Mouse (Mus musculus) brain, embryonic 14.5 days (tissue): Measurements from ENCODE around the gene Rabep1. TPM values are rescaled to one million over a fixed set of nuclear protein-coding genes. Genes with fewer than 3 reads are reported as not detected.
"Not testable (repeated sequence)": the region's sequence is repeated elsewhere in the genome, so short reads cannot be mapped to it uniquely, and the experiment has no call there.

ENCODE experiments used
- DNase-seq: peaks from one replicate; pipeline ENCODE4 v3.0.0-alpha.2; 2011; ENCODE audit warnings: low read depth
- CTCF ChIP-seq: fragments of 200-500 bp; IDR thresholded peaks from 2 replicates; pipeline ENCODE4 v1.5.1; 2012; ENCODE audit warnings: inconsistent platforms, mild to moderate bottlenecking, moderate library complexity, borderline replicate concordance; ENCODE audit not compliant: insufficient read depth, insufficient read length; ENCODE audit errors: extremely low read depth
- POLR2A ChIP-seq: fragments of 200-500 bp; IDR thresholded peaks from 2 replicates; pipeline ENCODE4 v1.6.1; 2012; ENCODE audit warnings: mild to moderate bottlenecking, inconsistent platforms, borderline replicate concordance; ENCODE audit not compliant: poor library complexity, insufficient read depth, insufficient read length, severe bottlenecking; ENCODE audit errors: extremely low read depth
- polyA plus RNA-seq: library from polyadenylated mRNA; depleted of rRNA; stranded (reverse); fragments of >200 nt; gene quantifications from 2 replicates; pipeline ENCODE4 v1.2.3, GENCODE M21; 2012

Rabep1 gene
- polyA plus RNA-seq, 1 experiment, result 33.9 TPM

- TF ChIP-seq POLR2A (no peak), CTCF (no peak)
- no peak for DNase-seq
Observed at GRCm38 (mm10) chr11:70838610-70839009, 6.0 kb upstream of the Rabep1 start.

DNA sequence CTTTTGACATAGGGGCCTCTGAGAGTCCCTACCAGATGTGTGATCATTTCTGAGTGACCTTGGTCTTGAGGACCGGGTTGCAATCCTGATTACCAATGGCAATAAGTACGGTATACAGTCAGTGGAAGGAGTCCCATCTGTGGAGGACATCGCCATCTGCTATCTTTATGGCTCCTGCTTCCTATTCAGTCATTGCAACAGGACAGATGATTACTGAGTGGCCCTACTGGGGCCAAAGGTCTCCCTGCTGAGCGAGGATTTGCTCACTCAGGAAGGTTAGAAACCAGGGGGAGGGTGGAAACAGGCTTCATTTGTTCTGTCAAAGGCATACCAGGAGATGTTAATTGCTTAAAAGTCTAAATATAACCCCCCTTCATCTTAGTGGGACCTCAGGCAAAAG lies 1.6 kb upstream of the Rabep1 start:
- no peak for TF ChIP-seq CTCF
- DNase-seq, result no peak

DNA sequence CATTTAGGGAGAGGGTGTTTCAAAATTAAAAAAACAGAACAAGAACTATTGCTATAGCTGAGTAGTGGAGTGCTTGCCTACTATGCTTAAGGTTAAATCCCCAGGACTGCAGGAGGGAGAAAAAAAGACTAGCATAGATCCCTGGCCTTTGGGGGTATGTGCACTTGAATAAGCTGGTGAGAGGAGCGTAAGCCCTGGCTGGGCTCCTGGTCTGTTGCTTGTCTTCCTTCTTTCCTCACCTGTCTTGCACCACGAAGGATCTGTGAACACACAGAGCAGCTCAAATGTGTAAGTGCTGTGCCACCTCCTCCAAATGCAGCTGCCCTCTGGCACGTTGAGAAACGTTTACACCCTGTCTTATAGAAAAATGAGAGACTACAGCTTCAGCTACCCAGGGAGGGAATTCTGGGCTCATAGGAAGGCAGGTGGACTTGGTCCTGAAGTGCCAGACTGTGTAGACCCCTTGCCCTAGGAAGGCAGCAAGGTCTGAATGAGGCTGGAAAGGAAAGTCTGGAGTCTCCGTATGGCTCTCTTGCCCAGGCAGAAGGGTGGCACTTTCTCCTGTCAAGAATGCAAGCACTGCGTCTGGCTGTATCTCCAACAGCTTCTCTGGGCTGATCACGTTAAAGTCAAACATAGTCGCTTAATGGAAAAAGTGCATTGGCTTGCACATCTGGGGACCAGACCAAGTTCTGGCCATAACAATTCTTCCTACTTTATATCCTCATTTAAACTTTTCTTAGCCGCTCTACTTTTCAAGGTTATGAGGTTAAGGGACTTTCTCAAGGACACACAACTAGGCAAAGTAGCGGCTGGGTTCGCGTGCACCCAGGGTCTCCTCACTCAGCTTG lies 652 bp upstream of the Rabep1 start:
- no peak for DNase-seq

GRCm38 (mm10) chr11:70845457-70845978 lies 940 bp downstream of the Rabep1 start:
- no peak for TF ChIP-seq CTCF
- DNase-seq, result no peak

More for the DNA sequence above, 652 bp upstream of the Rabep1 start:
- no peak for TF ChIP-seq CTCF
- TF ChIP-seq POLR2A, result no peak

DNA sequence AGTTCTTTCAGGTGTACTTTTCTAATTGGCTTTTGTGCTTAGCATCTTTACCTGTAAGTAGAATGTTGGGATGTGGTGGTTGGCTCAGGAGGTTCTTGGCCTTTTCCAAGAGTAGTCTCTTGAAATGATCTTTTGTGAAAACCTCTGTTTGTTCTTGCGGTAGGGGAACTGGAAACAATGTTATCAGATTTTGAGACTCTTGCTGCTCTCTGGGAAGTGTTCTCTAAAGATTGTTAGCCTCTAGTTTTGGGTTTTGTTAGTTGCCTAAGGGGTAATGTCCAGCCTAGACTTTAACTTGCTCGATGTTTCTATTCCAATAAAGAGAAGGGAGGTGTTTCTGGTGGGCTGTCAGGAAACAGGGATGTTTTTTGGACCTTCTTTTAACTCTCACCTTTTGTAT lies 1.5 kb downstream of the Rabep1 start:
- no peak for DNase-seq
- no peak for TF ChIP-seq CTCF
- TF ChIP-seq POLR2A, result no peak

GRCm38 (mm10) chr11:70860371-70860770 lies 15.8 kb downstream of the Rabep1 start:
- TF ChIP-seq POLR2A (no peak), CTCF (no peak)
- no peak for DNase-seq

DNA sequence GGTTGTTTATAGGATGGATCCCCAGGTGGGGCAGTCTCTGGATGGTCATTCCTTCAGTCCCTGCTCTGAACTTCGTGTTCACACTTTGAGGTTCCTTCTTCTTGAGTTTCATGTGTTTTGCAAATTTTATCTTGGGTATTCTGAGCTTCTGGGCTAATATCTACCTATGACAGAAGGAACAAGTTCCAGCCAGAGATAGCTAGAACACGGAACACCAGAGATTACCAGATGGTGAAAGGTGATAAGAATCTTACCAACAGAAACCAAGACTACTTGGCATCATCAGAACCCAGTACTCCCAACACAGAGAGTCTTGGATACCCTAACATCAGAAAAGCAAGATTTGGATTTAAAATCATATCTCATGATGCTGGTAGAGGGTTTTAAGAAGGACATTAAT lies 18.6 kb downstream of the Rabep1 start:
- not testable (repeated sequence) for DNase-seq

GRCm38 (mm10) chr11:70865223-70865622 lies 20.6 kb downstream of the Rabep1 start:
- no peak for DNase-seq
- TF ChIP-seq CTCF (no peak), POLR2A (no peak)

GRCm38 (mm10) chr11:70869263-70869662 lies 24.7 kb downstream of the Rabep1 start:
- TF ChIP-seq CTCF (no peak), POLR2A (no peak)

GRCm38 (mm10) chr11:70869811-70870210 lies 25.2 kb downstream of the Rabep1 start:
- no peak for DNase-seq
- TF ChIP-seq CTCF, result no peak
- no peak for TF ChIP-seq POLR2A

More at GRCm38 (mm10) chr11:70869263-70869662, 24.7 kb downstream of the Rabep1 start:
- DNase-seq, result no peak

DNA sequence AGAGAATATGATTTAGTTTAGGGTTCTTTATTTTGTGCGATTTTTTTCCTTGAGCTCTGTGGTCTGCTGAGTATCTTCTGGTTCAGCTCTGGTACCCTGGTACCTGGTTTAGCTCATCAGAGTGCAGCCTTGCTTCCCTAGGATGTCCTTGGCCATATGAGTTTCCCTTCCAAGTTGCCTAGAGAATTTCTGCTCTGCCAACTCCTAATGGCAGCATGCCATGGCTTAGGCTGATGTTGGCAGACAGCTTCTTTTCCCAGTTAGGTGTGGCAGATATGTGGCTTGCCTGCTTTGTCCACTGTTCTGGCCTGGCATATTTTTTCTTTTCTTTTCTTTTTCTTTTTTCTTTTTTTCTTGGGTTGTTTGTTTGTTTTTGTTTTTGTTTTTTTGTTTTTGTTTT lies 25.8 kb downstream of the Rabep1 start:
- TF ChIP-seq CTCF (no peak), POLR2A (no peak)
- peak; percentile 82 for DNase-seq

DNA sequence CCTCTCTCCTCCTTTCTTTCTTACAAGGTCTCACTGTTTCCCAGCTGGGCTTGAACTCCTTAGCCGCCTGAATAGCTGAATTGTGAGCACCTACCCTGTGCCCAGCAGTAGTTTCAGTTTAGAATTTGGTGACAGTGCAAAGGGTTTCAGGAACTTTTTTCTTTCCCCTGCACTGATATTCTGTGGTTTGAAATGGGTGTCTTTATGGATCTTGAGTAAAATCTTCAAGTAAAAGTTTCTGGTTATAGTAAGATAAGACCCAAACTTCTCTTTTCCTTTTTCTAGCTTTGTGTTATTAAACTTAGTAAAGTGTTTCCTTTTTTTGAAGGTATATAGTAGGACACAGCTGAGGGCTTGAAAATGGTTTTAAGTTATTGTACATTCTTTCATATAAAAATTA lies 26.5 kb downstream of the Rabep1 start:
- no peak for DNase-seq
- TF ChIP-seq CTCF, result no peak
- TF ChIP-seq POLR2A, result no peak

DNA sequence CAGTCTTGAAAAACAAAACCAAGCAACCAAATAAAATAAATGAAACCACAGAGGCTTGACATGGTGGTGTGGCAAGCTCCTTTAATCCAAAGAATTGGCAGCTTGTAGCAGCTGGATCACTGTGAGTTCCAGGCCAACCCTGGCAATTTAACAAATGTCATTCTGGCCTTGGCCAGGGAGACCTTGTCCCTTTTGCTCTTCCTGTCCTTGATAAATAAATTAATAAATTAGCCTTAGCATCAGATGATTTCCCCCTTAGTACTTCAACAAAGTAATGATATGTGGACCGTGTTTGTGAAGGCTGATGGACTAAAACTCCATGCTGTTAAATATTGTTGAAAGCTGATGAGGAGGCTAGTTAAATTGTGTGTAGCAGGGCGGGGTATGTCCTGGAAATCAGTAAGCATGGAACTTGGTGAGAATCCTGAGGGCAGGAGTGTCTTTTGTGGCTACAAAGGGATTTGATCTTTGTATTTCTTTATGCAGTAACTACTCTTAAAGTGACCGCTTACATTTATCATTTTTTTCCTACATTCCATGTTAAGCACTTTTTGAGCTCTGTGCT lies 27.3 kb downstream of the Rabep1 start:
- DNase-seq, result peak; percentile 3

More for the DNA sequence above, 27.3 kb downstream of the Rabep1 start:
- TF ChIP-seq POLR2A, result no peak
- TF ChIP-seq CTCF, result no peak
